Mouse (Mus musculus): ENCODE measurements at regions not wholly inside any gene's neighbourhood (a gene's known extent, or its start where the extent isn't known, plus 50 kb on each side); places are given as distances from the start of the nearest gene placed in this dataset.
"Not testable (repeated sequence)": the region's sequence is repeated elsewhere in the genome, so short reads cannot be mapped to it uniquely, and the experiment has no call there.

GRCm38 (mm10) chr13:65934376-65935071, 184.8 kb upstream of the Gm10324 start:
- in situ Hi-C loops (cut with MboI, MseI) = not testable (repeated sequence)

GRCm38 (mm10) chr13:65950250-65950649, 169.1 kb upstream of the Gm10324 start:
- in situ Hi-C loops (cut with MboI, MseI) = loop anchor here (10.0 kb wide), 2 partner anchors 395 to 575 kb away; no protein-coding TSS in a partner anchor

- in situ Hi-C loops (cut with MboI, MseI) = not testable (repeated sequence)
Observed at GRCm38 (mm10) chr13:65990916-65991433, 128.4 kb upstream of the Gm10324 start.

- in situ Hi-C loops (cut with MboI, MseI) = not testable (repeated sequence)
Observed at GRCm38 (mm10) chr13:66007505-66007904, 111.8 kb upstream of the Gm10324 start.

GRCm38 (mm10) chr13:66031942-66032341, 87.4 kb upstream of the Gm10324 start:
- in situ Hi-C loops (cut with MboI, MseI) = not testable (repeated sequence)

- in situ Hi-C loops (cut with MboI, MseI) = loop anchor here (5.0 to 25.0 kb wide), 2 partner anchors 80 to 600 kb away; no protein-coding TSS in a partner anchor
Observed at GRCm38 (mm10) chr13:66062676-66063075, 56.7 kb upstream of the Gm10324 start.

- in situ Hi-C loops (cut with MboI, MseI) = loop anchor here (5.0 to 25.0 kb wide), 2 partner anchors 79 to 601 kb away; no protein-coding TSS in a partner anchor
Observed at GRCm38 (mm10) chr13:66063388-66063787, 56.0 kb upstream of the Gm10324 start.
